Mouse (Mus musculus) stomach, embryonic 16.5 days (tissue): ENCODE results near the gene Efna2. TPM values are rescaled to one million over a fixed set of nuclear protein-coding genes. Genes with fewer than 3 reads are reported as not detected.

ENCODE experiments used
- ATAC-seq: fragments of 200-750 bp; cut with Nextera tagmentation; 2 replicates; pipeline ENCODE4 v1.8.0; 2017; ENCODE audit warnings: moderate number of reproducible peaks, moderate TSS enrichment; ENCODE audit not compliant: insufficient read depth, low FRiP score
- H3K27ac ChIP-seq: fragments of 300-500 bp; sonication (generic); 2 replicates; pipeline ENCODE4 v1.5.1; 2014; ENCODE audit warnings: low read length
- H3K27me3 ChIP-seq: fragments of 300-500 bp; sonication (generic); 2 replicates; pipeline ENCODE4 v1.6.1; 2014; ENCODE audit warnings: low read length, control low read depth, mixed read lengths; ENCODE audit not compliant: control insufficient read depth, insufficient read depth
- H3K36me3 ChIP-seq: fragments of 300-500 bp; sonication (generic); 2 replicates; pipeline ENCODE4 v1.6.1; 2014; ENCODE audit warnings: low read length; ENCODE audit not compliant: control insufficient read depth, insufficient read depth
- H3K4me1 ChIP-seq: fragments of 300-500 bp; sonication (generic); 2 replicates; pipeline ENCODE4 v1.6.1; 2014; ENCODE audit warnings: low read length, control low read depth, mixed read lengths; ENCODE audit not compliant: control insufficient read depth, insufficient read depth
- H3K4me2 ChIP-seq: fragments of 300-500 bp; sonication (generic); 2 replicates; pipeline ENCODE4 v1.6.1; 2014; ENCODE audit warnings: low read depth, low read length, mixed read lengths
- H3K4me3 ChIP-seq: fragments of 300-500 bp; sonication (generic); replicated peaks from 2 replicates; pipeline ENCODE4 v1.5.1; 2014; ENCODE audit warnings: mild to moderate bottlenecking, low read length
- H3K9ac ChIP-seq: fragments of 300-500 bp; sonication (generic); 2 replicates; pipeline ENCODE4 v1.6.1; 2014; ENCODE audit warnings: low read length
- H3K9me3 ChIP-seq: fragments of 300-500 bp; sonication (generic); replicated peaks from 2 replicates; pipeline ENCODE4 v1.6.1; 2016; ENCODE audit warnings: low read length, control low read depth; ENCODE audit not compliant: control insufficient read depth
- WGBS: fragments of 180-500 bp; shearing (Covaris S2); extraction: QIAGEN DNeasy Blood & Tissue Kit; methylation state at CpG from one replicate; pipeline ENCODE4 v1.1.7; 2014; 5-methylcytosine and 5-hydroxymethylcytosine counted together
- polyA plus RNA-seq: library from polyadenylated mRNA; unstranded; fragments of >200 nt; fragmentation: Nextera tagmentation; extraction: Ambion mirVana; gene quantifications from 2 replicates; pipeline ENCODE4 v1.2.1, GENCODE M21; 2015

Gene Efna2
- polyA plus RNA-seq, 1 experiment from 2014 or later = 10.5 TPM

GRCm38 (mm10) chr10:80238306-80238705 lies 59.0 kb downstream of the Efna2 start:
- Histone ChIP-seq H3K27me3 (no peaks in the 10 kb centered on the region), H3K4me2 (no peak overlapping the region), H3K9me3 (no peaks in the 10 kb centered on the region), H3K4me1 (no peaks in the 10 kb centered on the region), H3K27ac (no peak overlapping the region), H3K9ac (no peak overlapping the region), H3K4me3 (no peak overlapping the region), H3K36me3 (peaks cover 38% of the 10 kb centered on the region)
- WGBS = 96% methylated on average over 3 of the region's 3 CpGs
- ATAC-seq = no peak

Other genes with a start within 250 kb of the Efna2 start
- 76.7 and 86.9 TPM in 2 replicates for gene Wdr18, start 219.3 kb upstream of the Efna2 start, polyA plus RNA-seq
- gene Grin3b, start 208.8 kb upstream of the Efna2 start, polyA plus RNA-seq = 0.21 and 0.45 TPM in 2 replicates
- 5.6 TPM in 2 replicates for gene Tmem259, start 195.2 kb upstream of the Efna2 start, polyA plus RNA-seq
- gene Cnn2, start 190.9 kb upstream of the Efna2 start, polyA plus RNA-seq = 333 and 334 TPM in 2 replicates
- 6.3 and 7.4 TPM in 2 replicates for gene Abca7, start 183.0 kb upstream of the Efna2 start, polyA plus RNA-seq
- 7.8 and 9.7 TPM in 2 replicates for gene Arhgap45, start 162.8 kb upstream of the Efna2 start, polyA plus RNA-seq
- 174 and 180 TPM in 2 replicates for gene Polr2e, start 139.7 kb upstream of the Efna2 start, polyA plus RNA-seq
- 445 and 507 TPM in 2 replicates for gene Gpx4, start 132.3 kb upstream of the Efna2 start, polyA plus RNA-seq
- gene Sbno2, start 73.9 kb upstream of the Efna2 start, polyA plus RNA-seq = 17.2 and 19.0 TPM in 2 replicates
- gene Stk11, start 63.7 kb upstream of the Efna2 start, polyA plus RNA-seq = 14.5 and 14.8 TPM in 2 replicates
- gene Atp5d, start 40.9 kb upstream of the Efna2 start, polyA plus RNA-seq = 536 and 594 TPM in 2 replicates
- gene Cbarp, start 38.6 kb upstream of the Efna2 start, polyA plus RNA-seq = 3.1 and 3.9 TPM in 2 replicates
- gene Midn, start 31.2 kb upstream of the Efna2 start, polyA plus RNA-seq = 7.8 and 9.8 TPM in 2 replicates
- 69.8 and 80.8 TPM in 2 replicates for gene Cirbp, start 13.5 kb upstream of the Efna2 start, polyA plus RNA-seq
- 16.4 and 16.6 TPM in 2 replicates for gene 1600002K03Rik, start 6.5 kb upstream of the Efna2 start, polyA plus RNA-seq
- 50.8 and 51.6 TPM in 2 replicates for gene Mum1, start 47.0 kb downstream of the Efna2 start, polyA plus RNA-seq
- 340 and 344 TPM in 2 replicates for gene Ndufs7, start 69.6 kb downstream of the Efna2 start, polyA plus RNA-seq
- 92.0 and 115 TPM in 2 replicates for gene Gamt, start 81.5 kb downstream of the Efna2 start, polyA plus RNA-seq
- gene Dazap1, start 82.0 kb downstream of the Efna2 start, polyA plus RNA-seq = 35.8 and 43.9 TPM in 2 replicates
- 807 and 821 TPM in 2 replicates for gene Rps15, start 113.0 kb downstream of the Efna2 start, polyA plus RNA-seq
- gene Apc2, start 116.5 kb downstream of the Efna2 start, polyA plus RNA-seq = 3.3 and 4.3 TPM in 2 replicates
- gene 2310011J03Rik, start 141.1 kb downstream of the Efna2 start, polyA plus RNA-seq = 46.6 and 48.1 TPM in 2 replicates
- gene Pcsk4, start 150.0 kb downstream of the Efna2 start, polyA plus RNA-seq = 3.7 and 4.4 TPM in 2 replicates
- gene Reep6, start 150.5 kb downstream of the Efna2 start, polyA plus RNA-seq = 45.2 and 51.1 TPM in 2 replicates
- 22.0 and 24.0 TPM in 2 replicates for gene Adamtsl5, start 168.9 kb downstream of the Efna2 start, polyA plus RNA-seq
- gene Plk5, start 177.0 kb downstream of the Efna2 start, polyA plus RNA-seq = 0.14 and 0.61 TPM in 2 replicates
- gene Mex3d, start 208.2 kb downstream of the Efna2 start, polyA plus RNA-seq = 3.0 and 4.1 TPM in 2 replicates
- gene Mbd3, start 220.1 kb downstream of the Efna2 start, polyA plus RNA-seq = 131 and 139 TPM in 2 replicates
- gene Uqcr11, start 227.3 kb downstream of the Efna2 start, polyA plus RNA-seq = 669 and 707 TPM in 2 replicates